Mouse (Mus musculus) olfactory bulb, adult 2 months (tissue): ENCODE measurements around the gene Cplane1.

Experiments used
- CTCF ChIP-seq: fragments of 200-500 bp; IDR thresholded peaks from 2 replicates; pipeline ENCODE4 v1.5.1; 2012; ENCODE audit warnings: low read depth, mild to moderate bottlenecking, low read length, moderate library complexity; ENCODE audit not compliant: insufficient read depth
- POLR2A ChIP-seq: fragments of 200-500 bp; IDR thresholded peaks from 2 replicates; pipeline ENCODE4 v1.6.1; 2012; ENCODE audit warnings: mild to moderate bottlenecking, low read depth, low read length, moderate library complexity; ENCODE audit not compliant: insufficient read depth

DNA sequence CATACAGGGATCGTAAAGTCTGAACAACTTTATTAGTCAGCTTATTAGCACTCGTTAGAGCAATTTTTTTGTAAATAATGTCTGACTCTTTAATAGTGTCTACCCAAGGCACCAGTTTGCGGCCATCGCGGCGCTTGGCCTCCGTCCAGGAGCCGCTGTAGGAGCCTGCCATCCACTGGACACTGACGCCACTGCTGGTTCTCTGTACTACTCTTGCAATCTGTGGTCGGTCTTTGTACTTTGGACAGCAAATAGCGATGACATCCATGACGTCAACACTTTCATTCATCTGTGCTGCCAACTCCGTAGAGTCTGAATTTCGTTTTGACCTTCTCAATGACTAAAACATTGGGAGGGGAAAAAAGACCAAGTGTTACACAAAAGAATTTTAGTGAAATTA lies 122.3 kb downstream of the Cplane1 start:
- TF ChIP-seq CTCF (no peak), POLR2A (no peak)
